18 mouse cellular contexts compared by ENCODE assay signal in genomic region chr12:28552299-28552698, GRCm38 (mm10). TPM values are rescaled to one million over a fixed set of nuclear protein-coding genes. Genes with fewer than 3 reads are reported as not detected.
DNase-seq lines count a peak whose midpoint lies in the region; ATAC-seq and TF ChIP-seq lines count a peak whose summit lies in the region.
"Had no signal": no experiment of that assay in that cellular context is flagged by ENCODE, and none has a peak within 500 bp of the region (broad histone marks: within the 10 kb centered on the region; RNA-seq: fewer than 3 reads in every experiment).

TSS of gene Dcdc2c (minus strand) at chr12:28552399.

- H3K4me3 ChIP-seq in heart, embryonic 10.5 days, result peak within 1 kb of the TSS; percentile 37
- no peak within 1 kb of the TSS for H3K4me3 ChIP-seq in hindbrain, embryonic 12.5 days
- H3K4me3 ChIP-seq in hindbrain, embryonic 14.5 days (replicated peaks; ENCODE audit: low read length), result no peak within 1 kb of the TSS
- no peak within 1 kb of the TSS for H3K4me3 ChIP-seq in lung, embryonic 14.5 days (ENCODE audit: low read depth, low read length)
- no peak within 1 kb of the TSS for H3K4me3 ChIP-seq in limb, embryonic 11.5 days (ENCODE audit: low read depth, low read length)
- H3K4me3 ChIP-seq: forebrain, embryonic 13.5 days had no signal

- H3K36me3 ChIP-seq in heart, embryonic 10.5 days, result no peaks in the 10 kb centered on the region
- no peaks in the 10 kb centered on the region for H3K36me3 ChIP-seq in hindbrain, embryonic 12.5 days
- H3K36me3 ChIP-seq in hindbrain, embryonic 14.5 days (replicated peaks; ENCODE audit: control insufficient read depth, insufficient read depth), result no peaks in the 10 kb centered on the region
- no peaks in the 10 kb centered on the region for H3K36me3 ChIP-seq in lung, embryonic 14.5 days (ENCODE audit: insufficient read depth)
- H3K36me3 ChIP-seq in limb, embryonic 11.5 days (ENCODE audit: control insufficient read depth, insufficient read depth, low read length), result no peaks in the 10 kb centered on the region

- H3K27me3 ChIP-seq in heart, embryonic 10.5 days (ENCODE audit: insufficient read depth, poor library complexity, severe bottlenecking), result peaks cover 17% of the 10 kb centered on the region; the same call in 1 of the 2 replicates
- no peaks in the 10 kb centered on the region for H3K27me3 ChIP-seq in hindbrain, embryonic 12.5 days
- H3K27me3 ChIP-seq in hindbrain, embryonic 14.5 days (ENCODE audit: control insufficient read depth, insufficient read depth, low read length), result no peaks in the 10 kb centered on the region
- no peaks in the 10 kb centered on the region for H3K27me3 ChIP-seq in lung, embryonic 14.5 days (ENCODE audit: insufficient read depth, low read length)
- H3K27me3 ChIP-seq in limb, embryonic 11.5 days (ENCODE audit: control insufficient read depth, insufficient read depth, low read length), result no peaks in the 10 kb centered on the region
- H3K27me3 ChIP-seq: forebrain, embryonic 13.5 days had no signal

- peaks cover 13% of the 10 kb centered on the region; the same call in 1 of the 2 replicates for H3K4me1 ChIP-seq in heart, embryonic 10.5 days
- no peaks in the 10 kb centered on the region for H3K4me1 ChIP-seq in hindbrain, embryonic 12.5 days
- no peaks in the 10 kb centered on the region for H3K4me1 ChIP-seq in hindbrain, embryonic 14.5 days (replicated peaks; ENCODE audit: control insufficient read depth, insufficient read depth, low read length)
- no peaks in the 10 kb centered on the region; the same call in 1 of the 2 replicates for H3K4me1 ChIP-seq in lung, embryonic 14.5 days (ENCODE audit: insufficient read depth)
- no peaks in the 10 kb centered on the region for H3K4me1 ChIP-seq in limb, embryonic 11.5 days (ENCODE audit: control insufficient read depth, insufficient read depth, low read length)
- H3K4me1 ChIP-seq: forebrain, embryonic 13.5 days had no signal

- no peak for DNase-seq in heart, embryonic 10.5 days (ENCODE audit: low spot score)
- DNase-seq in heart, postnatal 14 days, result no peak
- DNase-seq in hindbrain, embryonic 14.5 days (ENCODE audit: low spot score), result no peak
- no peak for DNase-seq in lung, embryonic 14.5 days
- DNase-seq in lung, adult 18-20 months, result no peak
- no peak for DNase-seq in limb, embryonic 11.5 days (ENCODE audit: low spot score)
- DNase-seq: cerebellum, adult 9-11 months; embryo, embryonic 11 days; kidney, adult 2 months; right cerebral cortex, postnatal 14 days had no signal

- no peaks in the 10 kb centered on the region for H3K9me3 ChIP-seq in heart, embryonic 10.5 days
- H3K9me3 ChIP-seq in hindbrain, embryonic 12.5 days (replicated peaks), result no peaks in the 10 kb centered on the region
- no peaks in the 10 kb centered on the region for H3K9me3 ChIP-seq in hindbrain, embryonic 14.5 days (ENCODE audit: control insufficient read depth, low read length)
- no peaks in the 10 kb centered on the region for H3K9me3 ChIP-seq in lung, embryonic 14.5 days (ENCODE audit: low read depth, low read length)
- H3K9me3 ChIP-seq in limb, embryonic 11.5 days (ENCODE audit: control insufficient read depth, low read length), result no peaks in the 10 kb centered on the region; the same call in 1 of the 2 replicates
- H3K9me3 ChIP-seq: forebrain, embryonic 13.5 days had no signal

- H3K9ac ChIP-seq in hindbrain, embryonic 12.5 days, result no peak within 1 kb of the TSS
- H3K9ac ChIP-seq in hindbrain, embryonic 14.5 days, result no peak within 1 kb of the TSS
- H3K9ac ChIP-seq in lung, embryonic 14.5 days, result no peak within 1 kb of the TSS
- H3K9ac ChIP-seq in limb, embryonic 11.5 days (ENCODE audit: low read length), result no peak within 1 kb of the TSS
- H3K9ac ChIP-seq: forebrain, embryonic 13.5 days had no signal

- 59% methylated on average over 15 of the region's 15 CpGs for WGBS in heart, embryonic 10.5 days
- WGBS in hindbrain, embryonic 12.5 days, result 79% methylated on average over 15 of the region's 15 CpGs
- WGBS in hindbrain, embryonic 14.5 days, result 80% methylated on average over 15 of the region's 15 CpGs
- WGBS in lung, embryonic 14.5 days, result 55% methylated on average over 15 of the region's 15 CpGs
- WGBS in limb, embryonic 11.5 days, result 64% methylated on average over 15 of the region's 15 CpGs

- no peak for TF ChIP-seq CTCF in lung, embryonic 14.5 days (IDR thresholded peaks at IDR 0.05; ENCODE audit: low read depth)

- H3K4me2 ChIP-seq in hindbrain, embryonic 12.5 days (replicated peaks), result 0 out of 2 replicates have a peak within 1 kb of the TSS, but pooled peaks have one; percentile 13
- H3K4me2 ChIP-seq in hindbrain, embryonic 14.5 days (replicated peaks), result no peak within 1 kb of the TSS
- H3K4me2 ChIP-seq in lung, embryonic 14.5 days, result 0 out of 2 replicates have a peak within 1 kb of the TSS, but pooled peaks have one; percentile 25
- H3K4me2 ChIP-seq in limb, embryonic 11.5 days (ENCODE audit: low read depth, severe bottlenecking), result peak within 1 kb of the TSS; percentile 12; the same call in 1 of the 2 replicates
- H3K4me2 ChIP-seq: forebrain, embryonic 13.5 days had no signal

- H3K27ac ChIP-seq in heart, embryonic 10.5 days, result 0 out of 2 replicates have a peak within 1 kb of the TSS, but pooled peaks have one; percentile 9
- no peak within 1 kb of the TSS for H3K27ac ChIP-seq in hindbrain, embryonic 12.5 days
- no peak within 1 kb of the TSS for H3K27ac ChIP-seq in hindbrain, embryonic 14.5 days
- no peak within 1 kb of the TSS for H3K27ac ChIP-seq in lung, embryonic 14.5 days (ENCODE audit: low read depth)
- H3K27ac ChIP-seq in limb, embryonic 11.5 days (replicated peaks; ENCODE audit: low read depth, low read length), result no peak within 1 kb of the TSS
- H3K27ac ChIP-seq: forebrain, embryonic 13.5 days; stomach, postnatal 0 days had no signal

- intact Hi-C loops in heart, postnatal 14 days (cut with DNase I), result no loop called here

- no peak for ATAC-seq in hindbrain, embryonic 12.5 days (ENCODE audit: low FRiP score)
- ATAC-seq in hindbrain, embryonic 14.5 days (ENCODE audit: low FRiP score), result no peak
- ATAC-seq in lung, embryonic 14.5 days (ENCODE audit: insufficient read depth), result no peak
- ATAC-seq in limb, embryonic 11.5 days (ENCODE audit: insufficient number of reproducible peaks, low FRiP score, low TSS enrichment, low read depth), result no peak
- ATAC-seq in erythroblast, adult 5-6 weeks (replicated peaks; ENCODE audit: low FRiP score, poor library complexity, severe bottlenecking), result no peak
- ATAC-seq: forebrain, embryonic 13.5 days; lung, postnatal 0 days; Patski had no signal

RNA-seq across cellular contexts. Expression of gene Dcdc2c, which starts in this region (rescaled TPM):
- 0.12 and 0.18 TPM in 2 replicates for polyA plus RNA-seq in heart, embryonic 10.5 days (2016; fragmentation: Nextera tagmentation; extraction: Ambion mirVana)
- under 1 TPM; 0.19 to 0.20 TPM for total RNA-seq in heart, postnatal 14 days (2021)
- 0.14 TPM in 1 of 2 replicates, not detected in the other for polyA plus RNA-seq in hindbrain, embryonic 12.5 days (2016; fragmentation: Nextera tagmentation; extraction: Ambion mirVana)
- polyA plus RNA-seq in hindbrain, embryonic 14.5 days (2014; fragmentation: Nextera tagmentation; extraction: Ambion mirVana), result 0.13 TPM in 1 of 2 replicates, not detected in the other
- polyA plus RNA-seq in lung, embryonic 14.5 days (2014; fragmentation: Nextera tagmentation; extraction: Ambion mirVana), result 0.37 TPM in 1 of 2 replicates, not detected in the other
- not detected in 2 replicates for polyA plus RNA-seq in limb, embryonic 11.5 days (2014; fragmentation: Nextera tagmentation; extraction: Ambion mirVana)
- not detected in 2 replicates for total RNA-seq in erythroblast, adult 5-6 weeks (2015; ENCODE audit: low replicate concordance)
- not detected in 2 replicates for total RNA-seq in erythroblast, adult 5-6 weeks (2017; ENCODE audit: low replicate concordance)
- total RNA-seq: liver, adult 2 months; megakaryocyte-erythroid progenitor cell, adult 5-6 weeks had no signal
- polyA plus RNA-seq: forebrain, embryonic 13.5 days; kidney, adult 2 months; liver, adult 2 months; lung, postnatal 0 days; stomach, postnatal 0 days had no signal
